Mouse (Mus musculus) stomach, postnatal 0 days (tissue): ENCODE measurements around the gene Golga4. TPM values are rescaled to one million over a fixed set of nuclear protein-coding genes. Genes with fewer than 3 reads are reported as not detected.
A peak's percentile ranks its signal among the peaks of the same experiment; 100 is the strongest.

Source experiments
- ATAC-seq: fragments of 200-750 bp; cut with Nextera tagmentation; 2 replicates; pipeline ENCODE4 v1.8.0; 2017; ENCODE audit not compliant: low FRiP score, low TSS enrichment
- DNase-seq: peaks from one replicate; pipeline ENCODE4 v3.0.0-alpha.2; 2016; ENCODE audit warnings: low spot score
- H3K27ac ChIP-seq: fragments of 300-500 bp; sonication (generic); replicated peaks from 2 replicates; pipeline ENCODE4 v1.5.1; 2014; ENCODE audit warnings: mild to moderate bottlenecking, control low read depth
- H3K27me3 ChIP-seq: fragments of 300-500 bp; sonication (generic); 2 replicates; pipeline ENCODE4 v1.6.1; 2014; ENCODE audit warnings: low read length; ENCODE audit not compliant: control insufficient read depth, insufficient read depth
- H3K36me3 ChIP-seq: fragments of 300-500 bp; sonication (generic); 2 replicates; pipeline ENCODE4 v1.6.1; 2014; ENCODE audit warnings: low read length, mixed read lengths; ENCODE audit not compliant: control insufficient read depth, insufficient read depth
- H3K4me1 ChIP-seq: fragments of 300-500 bp; sonication (generic); replicated peaks from 2 replicates; pipeline ENCODE4 v1.6.1; 2014; ENCODE audit warnings: antibody characterized with exemption; ENCODE audit not compliant: control insufficient read depth, insufficient read depth
- H3K4me2 ChIP-seq: fragments of 300-500 bp; sonication (generic); replicated peaks from 2 replicates; pipeline ENCODE4 v1.6.1; 2014; ENCODE audit warnings: low read depth, mild to moderate bottlenecking, control low read depth, moderate library complexity
- H3K4me3 ChIP-seq: fragments of 300-500 bp; sonication (generic); 2 replicates; pipeline ENCODE4 v1.5.1; 2014; ENCODE audit warnings: low read depth, low read length, control low read depth
- H3K9ac ChIP-seq: fragments of 300-500 bp; sonication (generic); 2 replicates; pipeline ENCODE4 v1.6.1; 2014; ENCODE audit warnings: mild to moderate bottlenecking, low read length, control low read depth, mixed read lengths
- H3K9me3 ChIP-seq: fragments of 300-500 bp; sonication (generic); 2 replicates; pipeline ENCODE4 v1.6.1; 2016; ENCODE audit warnings: low read length; ENCODE audit not compliant: control insufficient read depth
- CTCF ChIP-seq: IDR thresholded peaks from 2 replicates; pipeline ENCODE4 v1.5.1; 2016; ENCODE audit warnings: antibody characterized with exemption, low read depth, mild to moderate bottlenecking, moderate library complexity
- EP300 ChIP-seq: optimal IDR thresholded peaks from 2 replicates; pipeline ENCODE3; 2016; ENCODE audit warnings: antibody characterized with exemption
- WGBS: fragments of 180-500 bp; shearing (Covaris S2); extraction: QIAGEN DNeasy Blood & Tissue Kit; methylation state at CpG from one replicate; pipeline ENCODE4 v1.1.7; 2014; 5-methylcytosine and 5-hydroxymethylcytosine counted together
- polyA plus RNA-seq: library from polyadenylated mRNA; unstranded; fragments of >200 nt; fragmentation: Nextera tagmentation; extraction: Ambion mirVana; gene quantifications from 2 replicates; pipeline ENCODE4 v1.2.1, GENCODE M21; 2015

Gene Golga4
- polyA plus RNA-seq, 1 experiment from 2014 or later = 34.2 TPM

GRCm38 (mm10) chr9:118471296-118471695 is 34.8 kb upstream of the Golga4 start:
- no peak overlapping the region for H3K4me3 ChIP-seq
- ATAC-seq (no peak), DNase-seq (no peak)
- TF ChIP-seq EP300 (no peak), CTCF (no peak)
- no peak overlapping the region for H3K27ac ChIP-seq
- H3K9ac ChIP-seq = no peak overlapping the region
- H3K4me2 ChIP-seq = no peak overlapping the region
- H3K9me3 ChIP-seq = no peaks in the 10 kb centered on the region
- WGBS = 26% methylated on average over 3 of the region's 3 CpGs
- H3K36me3 ChIP-seq = no peaks in the 10 kb centered on the region
- no peaks in the 10 kb centered on the region for H3K4me1 ChIP-seq
- peaks cover 7% of the 10 kb centered on the region; the same call in 1 of the 2 replicates for H3K27me3 ChIP-seq

DNA sequence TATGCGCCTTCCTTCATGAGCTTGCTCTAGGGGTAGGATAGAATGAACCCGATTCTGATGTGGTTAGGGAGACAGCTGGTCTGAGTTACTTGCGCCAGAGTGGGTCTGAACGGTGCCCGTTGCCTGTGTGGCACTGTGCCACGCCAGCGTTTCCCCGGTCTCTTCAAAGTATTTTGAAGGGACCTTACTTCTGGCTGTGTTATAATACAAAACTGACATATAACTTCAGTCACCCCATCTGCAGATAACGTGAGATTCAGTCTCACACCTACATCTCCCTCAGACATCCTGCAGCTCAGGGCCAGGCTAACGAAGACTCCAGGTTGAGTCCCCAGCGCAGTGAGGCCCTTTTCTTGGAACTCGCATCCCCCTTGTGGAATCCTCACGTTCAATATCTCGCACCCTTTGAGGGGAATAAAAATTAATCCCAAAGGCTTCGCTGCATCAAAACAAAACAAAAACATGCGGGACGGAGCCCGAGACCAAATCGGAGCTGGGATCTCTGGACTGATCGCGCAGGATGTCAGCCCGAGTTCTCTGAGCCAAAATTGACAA is 29.8 kb upstream of the Golga4 start:
- 0 out of 2 replicates have a peak overlapping the region, but pooled peaks have one; percentile 34 for H3K4me3 ChIP-seq
- WGBS = 5% methylated on average over 22 of the region's 22 CpGs
- ATAC-seq = no peak
- H3K27me3 ChIP-seq = peaks cover 38% of the 10 kb centered on the region
- DNase-seq = no peak
- H3K4me2 ChIP-seq = no peak overlapping the region
- TF ChIP-seq EP300 (no peak), CTCF (no peak)
- no peaks in the 10 kb centered on the region for H3K36me3 ChIP-seq
- no peak overlapping the region for H3K9ac ChIP-seq
- H3K27ac ChIP-seq = no peak overlapping the region
- H3K4me1 ChIP-seq = 0 out of 2 replicates have a peak, but pooled peaks cover 2% of the 10 kb centered on the region
- no peaks in the 10 kb centered on the region for H3K9me3 ChIP-seq

DNA sequence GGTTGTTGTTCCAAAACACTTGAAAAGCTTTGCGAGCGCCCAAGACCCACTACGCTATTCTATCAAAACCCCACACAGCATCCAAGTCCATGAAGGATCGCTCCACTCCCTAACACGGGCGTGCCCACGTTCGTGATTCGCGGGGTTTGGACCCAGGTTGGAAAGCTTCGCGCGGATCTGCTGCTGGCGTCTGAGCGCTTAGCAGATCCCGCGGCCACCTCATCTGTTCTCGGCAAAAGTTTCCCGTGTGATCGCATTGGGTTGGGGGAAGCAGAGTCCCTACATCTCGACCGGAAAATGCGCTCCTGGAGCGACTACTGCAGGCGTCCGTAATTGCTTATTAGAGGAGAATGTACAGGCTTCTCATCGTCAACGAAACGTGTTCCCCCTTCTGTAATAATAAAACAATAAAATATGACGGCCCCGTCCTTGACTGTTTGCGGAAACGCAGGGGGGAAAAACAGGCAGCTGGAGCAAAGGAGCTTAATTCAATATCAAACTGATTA is 29.2 kb upstream of the Golga4 start:
- WGBS = 2% methylated on average over 33 of the region's 33 CpGs
- Histone ChIP-seq H3K9ac (no peak overlapping the region), H3K9me3 (no peaks in the 10 kb centered on the region), H3K27ac (no peak overlapping the region), H3K36me3 (no peaks in the 10 kb centered on the region), H3K4me3 (peak overlapping the region; percentile 34; the same call in 1 of the 2 replicates), H3K4me1 (0 out of 2 replicates have a peak, but pooled peaks cover 2% of the 10 kb centered on the region), H3K4me2 (peak overlapping the region; percentile 74; the same call in 1 of the 2 replicates), H3K27me3 (peaks cover 38% of the 10 kb centered on the region)
- no peak for TF ChIP-seq EP300
- no peak for TF ChIP-seq CTCF
- ATAC-seq = no peak
- no peak for DNase-seq

DNA sequence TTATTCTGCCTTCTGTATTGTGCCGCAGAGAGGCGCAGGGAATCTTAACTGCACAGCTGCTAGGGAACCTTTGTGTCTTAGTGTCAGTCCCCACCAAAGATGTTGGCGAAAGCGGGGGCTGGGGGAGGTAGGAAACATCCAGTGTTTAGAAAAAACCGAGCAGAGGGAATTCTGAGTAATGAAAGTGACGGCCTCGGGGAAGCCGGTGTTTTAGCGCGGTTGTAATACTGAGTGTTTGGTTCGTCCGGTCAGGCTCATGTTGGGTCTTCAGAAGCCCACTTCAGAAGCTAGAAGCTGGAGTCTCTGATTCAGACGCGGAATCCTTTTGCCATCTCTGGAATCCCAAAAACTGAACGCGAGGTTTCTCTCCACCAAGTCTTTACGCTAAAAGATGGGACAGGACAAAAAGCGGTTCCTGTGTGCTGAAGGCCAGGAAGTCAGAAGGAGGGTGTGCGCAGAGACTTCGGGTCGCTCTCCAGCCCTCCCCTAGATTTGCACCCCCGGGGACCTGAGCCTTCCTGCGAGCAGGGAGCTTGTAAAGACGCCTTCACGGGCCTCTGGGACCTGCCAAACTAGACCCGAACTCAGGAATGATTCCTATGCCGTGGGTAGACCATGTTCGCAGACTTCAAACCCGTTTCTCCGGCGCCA is 28.7 kb upstream of the Golga4 start:
- no peak for ATAC-seq
- H3K27ac ChIP-seq = no peak overlapping the region
- H3K4me1 ChIP-seq = 0 out of 2 replicates have a peak, but pooled peaks cover 2% of the 10 kb centered on the region
- no peaks in the 10 kb centered on the region for H3K36me3 ChIP-seq
- TF ChIP-seq EP300 (no peak), CTCF (no peak)
- H3K4me2 ChIP-seq = peak overlapping the region; percentile 74
- no peak for DNase-seq
- 2% methylated on average over 31 of the region's 31 CpGs for WGBS
- peaks cover 44% of the 10 kb centered on the region for H3K27me3 ChIP-seq
- peak overlapping the region; percentile 34 for H3K4me3 ChIP-seq
- H3K9ac ChIP-seq = no peak overlapping the region
- no peaks in the 10 kb centered on the region for H3K9me3 ChIP-seq

DNA sequence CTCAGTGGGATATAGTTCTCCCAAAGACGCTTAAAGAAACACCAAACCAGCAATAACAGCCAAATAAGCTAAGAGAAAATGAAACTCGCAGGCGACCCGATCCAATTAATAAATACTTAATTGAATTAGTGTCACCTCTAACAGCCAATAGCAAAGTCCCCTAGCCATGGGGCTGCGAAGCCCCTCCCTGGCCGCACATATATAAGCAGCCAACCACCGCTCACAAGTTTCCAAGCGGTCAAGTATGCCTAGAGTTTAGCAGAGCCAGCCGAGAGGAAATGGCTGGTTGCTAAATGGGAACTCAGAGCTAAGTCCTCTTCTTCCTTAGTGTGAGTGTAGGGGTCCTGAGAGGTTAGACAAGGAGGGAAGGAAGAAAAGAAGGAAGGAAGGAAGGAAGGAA is 28.1 kb upstream of the Golga4 start, which contains the start of gene Eomes:
Gene Eomes, plus strand, starts transcription at position 252 of the 400 bp plus-strand sequence.
- peak within 1 kb of the TSS; percentile 74 for H3K4me2 ChIP-seq
- TF ChIP-seq EP300 (no peak), CTCF (no peak)
- H3K27ac ChIP-seq = no peak within 1 kb of the TSS
- DNase-seq (no peak), ATAC-seq (no peak)
- H3K36me3 ChIP-seq = no peaks in the 10 kb centered on the region
- no peak within 1 kb of the TSS for H3K9ac ChIP-seq
- 1% methylated on average over 9 of the region's 9 CpGs for WGBS
- peaks cover 44% of the 10 kb centered on the region for H3K27me3 ChIP-seq
- H3K9me3 ChIP-seq = no peaks in the 10 kb centered on the region
- H3K4me1 ChIP-seq = 0 out of 2 replicates have a peak, but pooled peaks cover 2% of the 10 kb centered on the region
- H3K4me3 ChIP-seq = peak within 1 kb of the TSS; percentile 41

DNA sequence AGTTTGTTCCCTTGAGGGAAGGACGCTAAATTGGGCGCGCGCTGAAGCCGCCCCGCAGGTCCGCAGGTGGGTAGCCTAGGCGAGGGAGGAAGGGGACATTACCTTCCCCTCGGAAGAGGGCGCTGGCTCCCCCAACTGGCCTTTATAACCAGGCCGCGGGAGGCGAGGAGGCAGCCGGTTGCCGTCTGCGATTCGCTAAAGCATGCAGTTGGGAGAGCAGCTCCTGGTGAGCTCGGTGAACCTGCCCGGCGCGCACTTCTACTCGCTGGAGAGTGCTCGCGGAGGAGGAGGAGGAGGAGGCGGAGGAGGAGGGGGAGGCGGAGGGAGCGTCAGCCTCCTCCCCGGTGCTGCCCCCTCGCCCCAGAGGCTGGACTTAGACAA is 27.6 kb upstream of the Golga4 start:
- H3K9ac ChIP-seq = no peak overlapping the region
- peak overlapping the region; percentile 41 for H3K4me3 ChIP-seq
- no peak overlapping the region for H3K27ac ChIP-seq
- no peaks in the 10 kb centered on the region for H3K9me3 ChIP-seq
- 0 out of 2 replicates have a peak, but pooled peaks have one; percentile 44 for ATAC-seq
- H3K36me3 ChIP-seq = no peaks in the 10 kb centered on the region
- no peak for TF ChIP-seq EP300
- TF ChIP-seq CTCF = peak; percentile 40
- DNase-seq = peak; percentile 45
- H3K4me2 ChIP-seq = peak overlapping the region; percentile 74
- 0 out of 2 replicates have a peak, but pooled peaks cover 2% of the 10 kb centered on the region for H3K4me1 ChIP-seq
- H3K27me3 ChIP-seq = peaks cover 44% of the 10 kb centered on the region
- 1% methylated on average over 22 of the region's 29 CpGs for WGBS
